Mouse (Mus musculus) kidney, adult 2 months (tissue): ENCODE measurements around the gene Bnc1.

Experiments
- CTCF ChIP-seq: fragments of 200-500 bp; conservative IDR thresholded peaks from 2 replicates; pipeline ENCODE4 v1.5.1; 2011; ENCODE audit warnings: low read depth, mild to moderate bottlenecking, control low read depth, low read length, moderate library complexity, mixed read lengths; ENCODE audit not compliant: insufficient read depth, insufficient read length
- POLR2A ChIP-seq: fragments of 200-500 bp; IDR thresholded peaks from one replicate; pipeline ENCODE4 v1.6.1; 2011; ENCODE audit warnings: low read depth, low read length, control low read depth

DNA sequence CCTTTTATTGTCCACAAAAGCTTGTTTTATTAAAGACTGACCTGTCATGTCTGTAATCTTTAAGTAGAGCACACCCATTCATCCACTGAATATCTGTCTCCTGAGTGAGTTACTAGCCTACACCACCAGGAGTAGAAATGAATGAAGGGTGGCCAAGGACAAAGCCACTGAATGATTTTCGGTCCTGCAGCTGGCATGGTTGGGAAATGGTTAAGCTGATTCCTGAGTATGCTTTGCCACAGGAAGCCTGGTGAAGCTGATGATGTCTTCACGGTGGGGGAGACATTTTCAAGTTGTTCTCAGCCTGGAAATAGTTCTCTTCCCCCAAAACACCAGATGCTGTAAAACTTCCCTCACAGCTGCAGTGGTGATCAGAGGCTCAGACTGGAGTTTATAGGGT lies 33.7 kb upstream of the Bnc1 start:
- TF ChIP-seq CTCF: no peak
- no peak for TF ChIP-seq POLR2A
